Mouse (Mus musculus): ENCODE results near the gene D10Jhu81e. TPM values are rescaled to one million over a fixed set of nuclear protein-coding genes. Genes with fewer than 3 reads are reported as not detected.
A peak's percentile ranks its signal among the peaks of the same experiment; 100 is the strongest.

The D10Jhu81e gene
- polyA plus RNA-seq, 1 experiment from 2014 or later: 55.9 TPM

GRCm38 (mm10) chr10:78137191-78137590 is 32.4 kb downstream of the D10Jhu81e start:
- H3K9ac ChIP-seq (ENCODE audit: low read depth, low read length): no peak overlapping the region

DNA sequence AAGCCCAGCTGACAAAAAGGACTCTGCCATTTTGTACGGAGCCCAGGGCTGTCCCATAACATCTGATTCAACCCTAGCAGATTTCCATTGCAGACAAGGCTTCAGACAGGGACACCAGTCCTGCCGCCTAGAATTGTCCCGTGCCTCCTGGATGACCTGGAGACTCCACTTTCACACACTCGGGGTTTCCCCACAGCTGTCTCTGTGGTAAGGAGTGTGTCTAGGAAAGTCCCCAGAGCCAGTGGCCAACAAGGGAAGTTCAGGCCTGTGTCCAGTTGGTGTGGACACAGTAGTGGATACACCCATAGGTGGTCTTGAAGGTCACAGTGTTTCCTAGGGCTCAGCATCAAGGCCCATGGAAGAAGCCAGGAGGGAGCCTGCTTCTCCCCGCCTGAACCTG is 33.6 kb downstream of the D10Jhu81e start:
- Histone ChIP-seq H3K27ac (no peak overlapping the region), H3K4me1 (replicated peaks; ENCODE audit: insufficient read depth, low read length) (peaks cover 21% of the 10 kb centered on the region), H3K9me3 (replicated peaks; ENCODE audit: low read length) (no peaks in the 10 kb centered on the region), H3K4me2 (ENCODE audit: low read length) (no peak overlapping the region), H3K4me3 (replicated peaks; ENCODE audit: low read depth, low read length) (no peak overlapping the region), H3K27me3 (ENCODE audit: insufficient read depth, low read length) (no peaks in the 10 kb centered on the region), H3K36me3 (ENCODE audit: insufficient read depth, low read length) (no peaks in the 10 kb centered on the region), H3K9ac (ENCODE audit: low read depth, low read length) (no peak overlapping the region)
- 76% methylated on average over 5 of the region's 5 CpGs for WGBS
- DNase-seq (ENCODE audit: low spot score) (no peak), ATAC-seq (replicated peaks; ENCODE audit: low FRiP score, low read depth) (no peak)
- no peak for TF ChIP-seq CTCF (IDR thresholded peaks at IDR 0.05; ENCODE audit: low read depth)

More at GRCm38 (mm10) chr10:78137191-78137590, 32.4 kb downstream of the D10Jhu81e start:
- Histone ChIP-seq H3K4me1 (replicated peaks; ENCODE audit: insufficient read depth, low read length) (peaks cover 21% of the 10 kb centered on the region), H3K36me3 (ENCODE audit: insufficient read depth, low read length) (no peaks in the 10 kb centered on the region), H3K27me3 (ENCODE audit: insufficient read depth, low read length) (no peaks in the 10 kb centered on the region), H3K4me2 (ENCODE audit: low read length) (no peak overlapping the region), H3K27ac (no peak overlapping the region), H3K9me3 (replicated peaks; ENCODE audit: low read length) (no peaks in the 10 kb centered on the region), H3K4me3 (replicated peaks; ENCODE audit: low read depth, low read length) (no peak overlapping the region)
- WGBS: 91% methylated on average over 3 of the region's 3 CpGs
- no peak for TF ChIP-seq CTCF (IDR thresholded peaks at IDR 0.05; ENCODE audit: low read depth)
- DNase-seq (ENCODE audit: low spot score) (no peak), ATAC-seq (replicated peaks; ENCODE audit: low FRiP score, low read depth) (no peak)

DNA sequence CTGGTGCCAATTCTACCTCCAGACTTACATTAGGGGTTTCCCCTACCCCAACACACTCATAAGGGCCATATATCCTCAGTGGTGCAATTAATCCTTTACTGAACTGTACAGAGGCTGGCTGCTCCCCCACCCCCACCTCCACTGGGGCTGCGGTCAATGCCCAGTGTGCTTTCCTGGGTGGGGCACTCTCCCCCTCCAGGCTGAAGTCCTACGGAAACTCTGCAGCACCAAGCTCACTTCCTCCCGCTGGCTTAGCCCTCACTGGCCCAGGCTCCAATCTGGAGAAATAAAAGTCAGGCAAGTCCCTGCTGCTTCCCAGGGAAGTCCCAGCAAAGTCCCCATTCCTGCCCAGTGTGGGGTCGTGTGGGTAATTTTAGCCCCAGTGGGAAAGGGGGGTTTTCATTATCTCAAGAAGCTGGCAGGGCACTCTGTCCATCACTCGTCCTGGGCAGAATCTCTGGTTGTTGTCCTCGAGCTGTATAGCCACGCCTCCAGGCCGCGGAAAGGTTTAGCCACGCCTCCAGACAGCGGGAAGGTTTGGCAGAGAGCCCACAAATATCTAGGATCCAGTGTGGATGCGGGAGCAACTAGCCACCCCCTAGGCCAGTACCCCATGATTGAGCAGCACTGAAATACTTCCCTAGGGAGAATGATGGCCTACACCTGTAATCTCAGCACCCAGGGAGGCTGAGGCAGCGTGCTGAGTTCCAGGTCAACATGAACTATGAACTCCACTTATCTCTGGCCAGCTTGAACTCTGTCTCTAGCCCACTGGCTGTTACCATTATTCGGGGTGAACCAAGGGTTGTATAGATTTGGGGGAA is 34.4 kb downstream of the D10Jhu81e start:
- peak overlapping the region; percentile 38; the same call in 1 of the 2 replicates for H3K27ac ChIP-seq
- H3K4me1 ChIP-seq (replicated peaks; ENCODE audit: insufficient read depth, low read length): peaks cover 20% of the 10 kb centered on the region
- H3K27me3 ChIP-seq (ENCODE audit: insufficient read depth, low read length): no peaks in the 10 kb centered on the region
- peak overlapping the region; percentile 9; the same call in 1 of the 2 replicates for H3K4me2 ChIP-seq (ENCODE audit: low read length)
- no peak overlapping the region for H3K4me3 ChIP-seq (replicated peaks; ENCODE audit: low read depth, low read length)
- H3K36me3 ChIP-seq (ENCODE audit: insufficient read depth, low read length): no peaks in the 10 kb centered on the region
- no peaks in the 10 kb centered on the region for H3K9me3 ChIP-seq (replicated peaks; ENCODE audit: low read length)
- peak; percentile 68 for DNase-seq (ENCODE audit: low spot score)
- TF ChIP-seq CTCF (IDR thresholded peaks at IDR 0.05; ENCODE audit: low read depth): no peak
- peak; percentile 59 for ATAC-seq (replicated peaks; ENCODE audit: low FRiP score, low read depth)
- 10% methylated on average over 14 of the region's 14 CpGs for WGBS
- 0 out of 2 replicates have a peak overlapping the region, but pooled peaks have one; percentile 5 for H3K9ac ChIP-seq (ENCODE audit: low read depth, low read length)

DNA sequence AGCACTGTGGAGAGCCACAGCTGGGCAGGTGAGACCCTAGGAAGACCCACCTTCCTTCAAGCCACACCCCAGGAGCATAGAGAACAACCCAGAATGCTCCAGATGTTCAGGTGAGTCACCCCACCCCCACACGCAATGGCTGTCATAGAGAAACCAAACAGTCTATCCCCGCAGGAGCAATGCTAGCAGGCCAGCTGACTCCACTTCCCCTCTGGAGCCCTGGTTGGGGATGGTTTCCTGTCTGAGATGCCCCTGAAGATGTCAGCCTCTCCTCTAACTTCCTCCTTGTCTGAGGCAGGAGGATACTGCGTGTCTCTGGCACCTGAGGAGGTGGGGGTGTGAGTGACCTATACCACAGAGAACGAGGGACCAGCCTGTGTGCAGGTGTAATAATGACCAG is 35.2 kb downstream of the D10Jhu81e start:
- Histone ChIP-seq H3K27ac (no peak overlapping the region), H3K9ac (ENCODE audit: low read depth, low read length) (no peak overlapping the region), H3K27me3 (ENCODE audit: insufficient read depth, low read length) (no peaks in the 10 kb centered on the region), H3K36me3 (ENCODE audit: insufficient read depth, low read length) (no peaks in the 10 kb centered on the region), H3K4me1 (replicated peaks; ENCODE audit: insufficient read depth, low read length) (peaks cover 13% of the 10 kb centered on the region), H3K4me2 (ENCODE audit: low read length) (no peak overlapping the region), H3K4me3 (replicated peaks; ENCODE audit: low read depth, low read length) (no peak overlapping the region), H3K9me3 (replicated peaks; ENCODE audit: low read length) (no peaks in the 10 kb centered on the region)
- no peak for TF ChIP-seq CTCF (IDR thresholded peaks at IDR 0.05; ENCODE audit: low read depth)
- DNase-seq (ENCODE audit: low spot score) (no peak), ATAC-seq (replicated peaks; ENCODE audit: low FRiP score, low read depth) (no peak)
- 71% methylated on average over 4 of the region's 4 CpGs for WGBS

DNA sequence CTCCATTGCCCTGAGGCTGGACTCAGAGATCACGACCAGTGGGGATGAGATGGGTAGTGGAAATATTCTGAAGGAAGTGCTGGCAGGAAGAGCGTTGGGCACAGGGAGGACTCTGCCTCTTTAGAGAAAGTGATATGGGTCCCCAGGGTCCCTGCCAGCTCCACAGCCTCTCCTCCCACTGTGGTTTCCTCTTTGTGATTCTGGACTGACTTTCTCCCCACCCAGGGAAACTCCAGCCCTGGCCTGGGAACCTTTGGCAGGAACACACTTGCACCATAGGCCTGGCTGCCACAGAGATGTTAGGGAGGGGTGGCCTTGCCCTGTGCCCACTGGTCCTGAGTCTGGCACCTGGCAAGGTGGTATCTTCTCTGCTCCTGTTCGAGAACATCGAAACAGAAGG is 39.6 kb downstream of the D10Jhu81e start:
- no peaks in the 10 kb centered on the region for H3K9me3 ChIP-seq (replicated peaks; ENCODE audit: low read length)
- H3K27ac ChIP-seq: no peak overlapping the region
- no peaks in the 10 kb centered on the region for H3K36me3 ChIP-seq (ENCODE audit: insufficient read depth, low read length)
- H3K27me3 ChIP-seq (ENCODE audit: insufficient read depth, low read length): no peaks in the 10 kb centered on the region
- no peak for TF ChIP-seq CTCF (IDR thresholded peaks at IDR 0.05; ENCODE audit: low read depth)
- 79% methylated on average over 4 of the region's 4 CpGs for WGBS
- no peak overlapping the region for H3K4me3 ChIP-seq (replicated peaks; ENCODE audit: low read depth, low read length)
- DNase-seq (ENCODE audit: low spot score): no peak
- H3K4me1 ChIP-seq (replicated peaks; ENCODE audit: insufficient read depth, low read length): peaks cover 6% of the 10 kb centered on the region
- ATAC-seq (replicated peaks; ENCODE audit: low FRiP score, low read depth): no peak
- H3K9ac ChIP-seq (ENCODE audit: low read depth, low read length): no peak overlapping the region
- no peak overlapping the region for H3K4me2 ChIP-seq (ENCODE audit: low read length)

- ATAC-seq (replicated peaks; ENCODE audit: low FRiP score, low read depth): no peak
Observed at GRCm38 (mm10) chr10:78129423-78129822, 40.2 kb downstream of the D10Jhu81e start.

More at GRCm38 (mm10) chr10:78129423-78129822, 40.2 kb downstream of the D10Jhu81e start:
- no peaks in the 10 kb centered on the region for H3K9me3 ChIP-seq (replicated peaks; ENCODE audit: low read length)
- peaks cover under 1% of the 10 kb centered on the region; the same call in 1 of the 2 replicates for H3K4me1 ChIP-seq (replicated peaks; ENCODE audit: insufficient read depth, low read length)
- H3K4me3 ChIP-seq (replicated peaks; ENCODE audit: low read depth, low read length): no peak overlapping the region
- WGBS: 57% methylated on average over 11 of the region's 11 CpGs
- DNase-seq (ENCODE audit: low spot score): no peak
- no peaks in the 10 kb centered on the region for H3K27me3 ChIP-seq (ENCODE audit: insufficient read depth, low read length)
- no peak overlapping the region for H3K9ac ChIP-seq (ENCODE audit: low read depth, low read length)
- H3K27ac ChIP-seq: no peak overlapping the region
- H3K4me2 ChIP-seq (ENCODE audit: low read length): no peak overlapping the region
- H3K36me3 ChIP-seq (ENCODE audit: insufficient read depth, low read length): no peaks in the 10 kb centered on the region
- TF ChIP-seq CTCF (IDR thresholded peaks at IDR 0.05; ENCODE audit: low read depth): no peak

Measured in kidney, postnatal 0 days (tissue).